Mouse (Mus musculus) CH12.LX (cell line): ENCODE results near the gene Tpm1. TPM values are rescaled to one million over a fixed set of nuclear protein-coding genes. Genes with fewer than 3 reads are reported as not detected.
A peak's percentile ranks its signal among the peaks of the same experiment; 100 is the strongest.

Experiments used
- DNase-seq: peaks from one replicate; pipeline ENCODE4 v3.0.0-alpha.2; 2013; ENCODE audit errors: extremely low read depth
- H3K27ac ChIP-seq: 2 replicates; pipeline ENCODE4 v1.5.1; 2012; ENCODE audit warnings: low read depth, mild to moderate bottlenecking, control low read depth, moderate library complexity; ENCODE audit not compliant: insufficient read depth
- H3K27me3 ChIP-seq: replicated peaks from 2 replicates; pipeline ENCODE3; 2012; ENCODE audit warnings: inconsistent platforms
- H3K36me3 ChIP-seq, 2 experiments: replicated peaks in 1 of 2; 2 replicates each; pipeline versions ENCODE3 to v1.6.1; 2012; ENCODE audit warnings: inconsistent platforms in 1 of 2, low read length in 1 of 2, mild to moderate bottlenecking in 1 of 2, mixed read lengths in 1 of 2, moderate library complexity in 1 of 2; ENCODE audit not compliant: control insufficient read depth in 1 of 2, insufficient read depth in 1 of 2
- H3K4me1 ChIP-seq, 2 experiments: 2 replicates each; pipeline ENCODE4 v1.6.1; 2012; ENCODE audit warnings: inconsistent platforms in 1 of 2, moderate library complexity in 1 of 2; ENCODE audit not compliant: insufficient read depth in 2 of 2, control insufficient read depth in 1 of 2
- H3K4me2 ChIP-seq: 2 replicates; pipeline ENCODE4 v1.6.1; 2012; ENCODE audit warnings: low read depth, mild to moderate bottlenecking, control low read depth; ENCODE audit not compliant: poor library complexity, insufficient read depth, severe bottlenecking
- H3K4me3 ChIP-seq, 3 experiments: fragments of 150-350 bp in 1 of 3; sonication (generic) in 1 of 3; replicated peaks in 1 of 3; 2 replicates each; pipeline versions ENCODE3 to v1.5.1; 2011 to 2012; ENCODE audit warnings: low read depth in 2 of 3, low read length in 2 of 3, mild to moderate bottlenecking in 2 of 3, moderate library complexity in 2 of 3, control low read depth in 1 of 3, improper control_type of control experiment in 1 of 3, inconsistent platforms in 1 of 3, mixed read lengths in 1 of 3; ENCODE audit not compliant: poor library complexity in 1 of 3
- H3K79me2 ChIP-seq: replicated peaks from 2 replicates; pipeline ENCODE4 v1.6.1; 2012; ENCODE audit warnings: mild to moderate bottlenecking, moderate library complexity; ENCODE audit not compliant: control insufficient read depth, poor library complexity, insufficient read depth, severe bottlenecking; ENCODE audit errors: extremely low read depth
- H3K9ac ChIP-seq: 2 replicates; pipeline ENCODE4 v1.6.1; 2012; ENCODE audit warnings: low read depth, mild to moderate bottlenecking, control low read depth, moderate library complexity; ENCODE audit not compliant: insufficient read depth
- H3K9me3 ChIP-seq: replicated peaks from 2 replicates; pipeline ENCODE3; 2012; ENCODE audit warnings: low read length, inconsistent platforms, mixed read lengths
- BHLHE40 ChIP-seq: IDR thresholded peaks from 2 replicates; pipeline ENCODE4 v1.6.1; 2011; ENCODE audit warnings: mild to moderate bottlenecking, low read depth, low read length, improper control_type of control experiment
- E2F4 ChIP-seq: IDR thresholded peaks from 2 replicates; pipeline ENCODE4 v1.6.1; 2011; ENCODE audit warnings: low read depth, low read length, improper control_type of control experiment; ENCODE audit not compliant: insufficient replicate concordance
- GABPA ChIP-seq: IDR thresholded peaks from 2 replicates; pipeline ENCODE4 v1.6.1; 2012; ENCODE audit warnings: low read depth, low read length, improper control_type of control experiment, inconsistent platforms; ENCODE audit not compliant: insufficient replicate concordance
- HCFC1 ChIP-seq: IDR thresholded peaks from 2 replicates; pipeline ENCODE4 v1.6.1; 2012; ENCODE audit warnings: low read depth, mild to moderate bottlenecking, inconsistent platforms, low read length, improper control_type of control experiment
- MAFK ChIP-seq: IDR thresholded peaks from 2 replicates; pipeline ENCODE4 v1.6.1; 2011; ENCODE audit warnings: low read length, improper control_type of control experiment; ENCODE audit not compliant: insufficient replicate concordance
- MXI1 ChIP-seq: IDR thresholded peaks from 2 replicates; pipeline ENCODE4 v1.6.1; 2011; ENCODE audit warnings: mild to moderate bottlenecking, low read depth, low read length, improper control_type of control experiment
- POLR2A ChIP-seq: IDR thresholded peaks from 2 replicates; pipeline ENCODE4 v1.6.1; 2011; ENCODE audit warnings: low read depth, mild to moderate bottlenecking, improper control_type of control experiment, low read length
- POLR2AphosphoS2 ChIP-seq: IDR thresholded peaks from 2 replicates; pipeline ENCODE4 v1.6.1; 2011; ENCODE audit warnings: low read depth, low read length, improper control_type of control experiment
- SIN3A ChIP-seq: IDR thresholded peaks from 2 replicates; pipeline ENCODE4 v1.6.1; 2012; ENCODE audit warnings: low read length, improper control_type of control experiment, inconsistent platforms
- USF2 ChIP-seq: conservative IDR thresholded peaks from 2 replicates; pipeline ENCODE4 v1.6.1; 2011; ENCODE audit warnings: low read depth, low read length, improper control_type of control experiment
- ZMIZ1 ChIP-seq: IDR thresholded peaks from 2 replicates; pipeline ENCODE4 v1.6.1; 2012; ENCODE audit warnings: low read depth, mild to moderate bottlenecking, inconsistent platforms, low read length, improper control_type of control experiment
- ZNF384 ChIP-seq: IDR thresholded peaks from 2 replicates; pipeline ENCODE4 v1.6.1; 2012; ENCODE audit warnings: low read depth, low read length, improper control_type of control experiment, inconsistent platforms
- dilution Hi-C: fragments of 300-500 bp; cut with MboI; formaldehyde crosslinking; loops from 2 replicates; pipeline ENCODE4 v1.14.3; 2020; ENCODE audit warnings: low sequenced_read_pairs; ENCODE audit not compliant: extremely low pct_unique_long_range_greater_than_20kb, extremely low pct_ligation_motif_present
- in situ Hi-C: fragments of 300-500 bp; cut with MboI; formaldehyde crosslinking; loops from 3 replicates; pipeline ENCODE4 v1.14.3; 2019; ENCODE audit warnings: low sequenced_read_pairs, low pct_ligation_motif_present, low pct_unique_long_range_greater_than_20kb, mixed read lengths
- polyA plus RNA-seq: library from polyadenylated mRNA; unstranded; fragments of >175 nt; gene quantifications from 2 replicates; pipeline ENCODE4 v1.2.1, GENCODE M21; 2012; ENCODE audit warnings: low read depth; ENCODE audit not compliant: insufficient read length
- total RNA-seq, 2 experiments: library from RNA; depleted of rRNA; stranded (reverse); fragments of 300-350 nt in 1 of 2; fragments of >200 nt in 1 of 2; gene quantifications; 2 replicates each; pipeline ENCODE4 v1.2.3; 2012 to 2014

Tpm1 gene
- total and polyA plus RNA-seq, 3 experiments, result 34.6 to 178 (median 63.1) TPM

DNA sequence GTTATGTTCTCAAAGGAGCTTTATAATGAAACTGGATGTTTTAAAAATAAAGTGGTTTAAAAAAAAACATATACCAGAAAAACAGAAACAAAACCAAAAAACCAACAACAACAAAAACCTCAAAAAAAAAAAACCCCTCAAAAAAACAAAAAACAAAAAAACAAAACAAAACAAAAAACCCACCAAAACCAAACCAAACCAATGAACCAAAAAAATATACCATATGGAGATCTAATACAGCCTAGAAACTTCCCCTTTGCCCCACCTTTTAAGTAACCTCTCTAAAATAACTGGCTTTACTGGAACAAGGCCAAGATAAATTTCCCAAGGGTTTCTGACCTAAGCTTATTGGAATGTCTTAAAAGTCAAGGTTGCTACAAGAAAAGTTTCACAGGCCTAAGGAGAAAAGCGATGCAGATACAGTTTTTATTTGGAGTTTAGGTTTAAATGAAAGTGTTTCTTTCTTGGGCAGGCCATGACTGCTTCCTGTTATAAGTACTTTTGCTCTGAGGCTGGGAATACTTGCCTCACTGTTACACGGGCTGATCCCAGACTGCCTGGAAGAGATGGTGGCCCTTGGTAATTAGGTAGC lies 12.6 kb downstream of the Tpm1 start:
- no peak for DNase-seq
- in situ Hi-C loops, result no loop called here
- Histone ChIP-seq H3K4me2 (0 out of 2 replicates have a peak overlapping the region, but pooled peaks have one; percentile 51), H3K4me1 (peaks cover 4 to 57% of the 10 kb centered on the region in 2 experiments), H3K9ac (no peak overlapping the region), H3K9me3 (peaks cover 11% of the 10 kb centered on the region), H3K36me3 (peaks cover 35 to 75% of the 10 kb centered on the region in 2 experiments)
- dilution Hi-C loops, result no loop called here
- TF ChIP-seq ZMIZ1 (no peak), BHLHE40 (no peak), MAFK (no peak), E2F4 (no peak), HCFC1 (no peak), ZNF384 (no peak), POLR2AphosphoS2 (no peak), SIN3A (no peak), POLR2A (no peak), USF2 (no peak), MXI1 (no peak)
- TF ChIP-seq, all 38 proteins: peak for 0
- Histone ChIP-seq H3K79me2 (0 out of 2 replicates have a peak, but pooled peaks cover 2% of the 10 kb centered on the region), H3K4me3 (no peak overlapping the region), H3K27ac (no peak overlapping the region), H3K27me3 (no peaks in the 10 kb centered on the region)

DNA sequence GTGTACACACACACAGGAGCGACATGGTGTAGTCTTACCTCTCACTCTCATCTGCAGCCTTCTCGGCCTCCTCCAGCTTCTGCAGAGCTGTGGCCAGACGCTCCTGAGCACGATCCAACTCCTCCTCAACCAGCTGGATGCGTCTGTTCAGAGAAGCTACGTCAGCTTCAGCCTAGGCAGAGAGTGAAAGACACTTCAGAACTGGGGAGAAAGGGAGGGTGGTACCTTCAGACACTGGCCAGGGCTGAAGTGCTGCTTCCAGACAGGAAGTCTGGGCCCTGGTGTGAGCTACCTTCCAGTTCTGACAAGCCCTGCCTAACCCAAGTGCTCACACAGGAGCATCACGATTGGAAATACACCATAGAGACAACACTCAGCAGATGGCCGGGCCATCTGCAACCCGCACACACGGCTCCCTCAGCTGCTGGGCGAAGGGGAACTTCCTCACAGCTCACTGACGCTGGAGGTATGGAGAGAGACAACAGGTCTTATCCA lies 13.2 kb downstream of the Tpm1 start:
- 0 out of 2 replicates have a peak overlapping the region, but pooled peaks have one; percentile 51 for H3K4me2 ChIP-seq
- no peak for TF ChIP-seq GABPA
- 0 out of 2 replicates have a peak, but pooled peaks have one; percentile 15 for TF ChIP-seq BHLHE40
- no peak for TF ChIP-seq POLR2A
- TF ChIP-seq, all 38 proteins: peak for 1
- Histone ChIP-seq H3K79me2 (0 out of 2 replicates have a peak, but pooled peaks cover 2% of the 10 kb centered on the region), H3K9ac (no peak overlapping the region), H3K27ac (peak overlapping the region; percentile 38), H3K9me3 (peaks cover 11% of the 10 kb centered on the region), H3K36me3 (peaks cover 35 to 80% of the 10 kb centered on the region in 2 experiments), H3K4me1 (peaks cover 4 to 54% of the 10 kb centered on the region in 2 experiments), H3K27me3 (no peaks in the 10 kb centered on the region), H3K4me3 (no peak overlapping the region)
- in situ Hi-C loops (no loop called here), dilution Hi-C loops (no loop called here)
- DNase-seq, result peak; percentile 68
